Mouse (Mus musculus) kidney, adult 2 months (tissue): ENCODE results near the gene Dusp6.

Experiments used
- CTCF ChIP-seq: fragments of 200-500 bp; conservative IDR thresholded peaks from 2 replicates; pipeline ENCODE4 v1.5.1; 2011; ENCODE audit warnings: low read depth, mild to moderate bottlenecking, control low read depth, low read length, moderate library complexity, mixed read lengths; ENCODE audit not compliant: insufficient read depth, insufficient read length
- POLR2A ChIP-seq: fragments of 200-500 bp; IDR thresholded peaks from one replicate; pipeline ENCODE4 v1.6.1; 2011; ENCODE audit warnings: low read depth, low read length, control low read depth

DNA sequence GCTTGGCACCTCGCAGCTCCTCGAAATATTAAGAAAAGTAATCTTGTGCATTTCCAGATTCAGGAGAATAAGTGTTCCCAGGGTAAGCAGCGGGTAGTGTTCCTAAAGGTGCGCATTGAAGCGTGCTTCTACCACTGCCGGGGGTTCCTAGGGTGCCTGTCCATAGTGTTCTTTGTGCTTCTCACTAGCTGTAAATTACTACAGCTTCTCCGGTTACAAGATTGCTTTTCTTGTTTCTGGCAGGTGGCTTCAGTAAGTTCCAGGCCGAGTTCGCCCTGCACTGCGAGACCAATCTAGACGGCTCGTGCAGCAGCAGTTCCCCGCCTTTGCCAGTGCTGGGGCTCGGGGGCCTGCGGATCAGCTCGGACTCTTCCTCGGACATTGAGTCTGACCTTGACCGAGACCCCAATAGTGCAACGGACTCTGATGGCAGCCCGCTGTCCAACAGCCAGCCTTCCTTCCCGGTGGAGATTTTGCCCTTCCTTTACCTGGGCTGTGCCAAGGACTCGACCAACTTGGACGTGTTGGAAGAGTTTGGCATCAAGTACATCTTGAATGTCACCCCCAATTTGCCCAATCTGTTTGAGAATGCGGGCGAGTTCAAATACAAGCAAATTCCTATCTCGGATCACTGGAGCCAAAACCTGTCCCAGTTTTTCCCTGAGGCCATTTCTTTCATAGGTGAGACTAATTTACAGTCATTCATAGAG lies 1.4 kb downstream of the Dusp6 start:
- no peak for TF ChIP-seq POLR2A
- no peak for TF ChIP-seq CTCF
